Mouse (Mus musculus) stomach, embryonic 14.5 days (tissue): ENCODE results near the gene Hs6st3. TPM values are rescaled to one million over a fixed set of nuclear protein-coding genes. Genes with fewer than 3 reads are reported as not detected.

Experiments
- ATAC-seq: fragments of 200-750 bp; cut with Nextera tagmentation; 2 replicates; pipeline ENCODE4 v1.8.0; 2017; ENCODE audit warnings: low read depth, moderate TSS enrichment; ENCODE audit not compliant: insufficient number of reproducible peaks, insufficient read depth, low FRiP score
- H3K27ac ChIP-seq: fragments of 300-500 bp; sonication (generic); 2 replicates; pipeline ENCODE4 v1.5.1; 2014; ENCODE audit warnings: mild to moderate bottlenecking, low read length, moderate library complexity, mixed read lengths
- H3K27me3 ChIP-seq: fragments of 300-500 bp; sonication (generic); 2 replicates; pipeline ENCODE4 v1.6.1; 2014; ENCODE audit warnings: low read length, control low read depth, mixed read lengths; ENCODE audit not compliant: control insufficient read depth, insufficient read depth
- H3K36me3 ChIP-seq: fragments of 300-500 bp; sonication (generic); 2 replicates; pipeline ENCODE4 v1.6.1; 2014; ENCODE audit warnings: mild to moderate bottlenecking, control low read depth, low read length, moderate library complexity, mixed read lengths; ENCODE audit not compliant: control insufficient read depth, insufficient read depth
- H3K4me1 ChIP-seq: fragments of 300-500 bp; sonication (generic); 2 replicates; pipeline ENCODE4 v1.6.1; 2014; ENCODE audit warnings: low read length, control low read depth, mixed read lengths; ENCODE audit not compliant: control insufficient read depth, insufficient read depth
- H3K4me2 ChIP-seq: fragments of 300-500 bp; sonication (generic); replicated peaks from 2 replicates; pipeline ENCODE4 v1.6.1; 2014; ENCODE audit warnings: low read depth, low read length, control low read depth
- H3K4me3 ChIP-seq: fragments of 300-500 bp; sonication (generic); 2 replicates; pipeline ENCODE4 v1.5.1; 2014; ENCODE audit warnings: low read depth, low read length, control low read depth
- H3K9ac ChIP-seq: fragments of 300-500 bp; sonication (generic); replicated peaks from 2 replicates; pipeline ENCODE4 v1.6.1; 2014; ENCODE audit warnings: low read depth, mild to moderate bottlenecking, control low read depth, low read length, moderate library complexity, mixed read lengths
- H3K9me3 ChIP-seq: fragments of 300-500 bp; sonication (generic); 2 replicates; pipeline ENCODE4 v1.6.1; 2016; ENCODE audit warnings: low read depth, low read length, control low read depth; ENCODE audit not compliant: control insufficient read depth
- WGBS: fragments of 180-500 bp; shearing (Covaris S2); extraction: QIAGEN DNeasy Blood & Tissue Kit; methylation state at CpG from one replicate; pipeline ENCODE4 v1.1.7; 2014; 5-methylcytosine and 5-hydroxymethylcytosine counted together
- polyA plus RNA-seq: library from polyadenylated mRNA; unstranded; fragments of >200 nt; fragmentation: Nextera tagmentation; extraction: Ambion mirVana; gene quantifications from 2 replicates; pipeline ENCODE4 v1.2.1, GENCODE M21; 2014

Gene Hs6st3
- polyA plus RNA-seq, 1 experiment from 2014 or later = 0.75 TPM

GRCm38 (mm10) chr14:119488978-119489703 is 351.0 kb downstream of the Hs6st3 start:
- H3K27me3 ChIP-seq = no peaks in the 10 kb centered on the region
- no peak overlapping the region for H3K4me2 ChIP-seq
- H3K4me3 ChIP-seq = no peak overlapping the region
- H3K36me3 ChIP-seq = no peaks in the 10 kb centered on the region
- WGBS = 70% methylated on average over 5 of the region's 5 CpGs
- no peak for ATAC-seq
- H3K9ac ChIP-seq = no peak overlapping the region
- no peaks in the 10 kb centered on the region for H3K4me1 ChIP-seq
- H3K27ac ChIP-seq = no peak overlapping the region
- no peaks in the 10 kb centered on the region for H3K9me3 ChIP-seq

- Histone ChIP-seq H3K27me3 (no peaks in the 10 kb centered on the region), H3K4me3 (no peak overlapping the region), H3K27ac (peak overlapping the region; percentile 58), H3K9ac (no peak overlapping the region), H3K4me1 (no peaks in the 10 kb centered on the region), H3K4me2 (no peak overlapping the region), H3K9me3 (no peaks in the 10 kb centered on the region), H3K36me3 (no peaks in the 10 kb centered on the region)
- ATAC-seq = no peak
- 43% methylated on average over 5 of the region's 5 CpGs for WGBS
Measured at GRCm38 (mm10) chr14:119520632-119521031, 382.5 kb downstream of the Hs6st3 start.

- no peak overlapping the region for H3K27ac ChIP-seq
- H3K4me2 ChIP-seq = no peak overlapping the region
- H3K27me3 ChIP-seq = no peaks in the 10 kb centered on the region
- no peak overlapping the region for H3K9ac ChIP-seq
- no peak overlapping the region for H3K4me3 ChIP-seq
- no peak for ATAC-seq
- H3K36me3 ChIP-seq = no peaks in the 10 kb centered on the region
- WGBS = 76% methylated on average over 1 of the region's 1 CpGs
- H3K4me1 ChIP-seq = no peaks in the 10 kb centered on the region
- H3K9me3 ChIP-seq = no peaks in the 10 kb centered on the region
Measured at GRCm38 (mm10) chr14:119521056-119521455, 382.9 kb downstream of the Hs6st3 start.

- H3K9ac ChIP-seq = no peak overlapping the region
- H3K4me2 ChIP-seq = no peak overlapping the region
- H3K4me3 ChIP-seq = no peak overlapping the region
- 79% methylated on average over 13 of the region's 13 CpGs for WGBS
- ATAC-seq = no peak
- H3K27ac ChIP-seq = no peak overlapping the region
- no peaks in the 10 kb centered on the region for H3K4me1 ChIP-seq
- no peaks in the 10 kb centered on the region for H3K9me3 ChIP-seq
- no peaks in the 10 kb centered on the region for H3K36me3 ChIP-seq
- H3K27me3 ChIP-seq = no peaks in the 10 kb centered on the region
Measured at GRCm38 (mm10) chr14:119532889-119533546, 394.9 kb downstream of the Hs6st3 start.

GRCm38 (mm10) chr14:119540505-119540904 is 402.4 kb downstream of the Hs6st3 start:
- no peak overlapping the region for H3K4me3 ChIP-seq
- H3K4me1 ChIP-seq = no peaks in the 10 kb centered on the region
- no peaks in the 10 kb centered on the region for H3K27me3 ChIP-seq
- H3K9ac ChIP-seq = no peak overlapping the region
- no peaks in the 10 kb centered on the region for H3K36me3 ChIP-seq
- H3K4me2 ChIP-seq = no peak overlapping the region
- no peaks in the 10 kb centered on the region for H3K9me3 ChIP-seq
- no peak overlapping the region for H3K27ac ChIP-seq
- ATAC-seq = no peak
- 80% methylated on average over 5 of the region's 5 CpGs for WGBS

- no peak overlapping the region for H3K4me3 ChIP-seq
- no peak overlapping the region for H3K4me2 ChIP-seq
- no peaks in the 10 kb centered on the region for H3K27me3 ChIP-seq
- H3K27ac ChIP-seq = no peak overlapping the region
- ATAC-seq = no peak
- H3K4me1 ChIP-seq = no peaks in the 10 kb centered on the region
- H3K9me3 ChIP-seq = no peaks in the 10 kb centered on the region
- no peak overlapping the region for H3K9ac ChIP-seq
- H3K36me3 ChIP-seq = no peaks in the 10 kb centered on the region
- 53% methylated on average over 3 of the region's 3 CpGs for WGBS
Measured at GRCm38 (mm10) chr14:119544596-119544995, 406.5 kb downstream of the Hs6st3 start.

GRCm38 (mm10) chr14:119558356-119558755 is 420.2 kb downstream of the Hs6st3 start:
- Histone ChIP-seq H3K4me3 (no peak overlapping the region), H3K27ac (no peak overlapping the region), H3K4me2 (no peak overlapping the region), H3K4me1 (no peaks in the 10 kb centered on the region), H3K27me3 (no peaks in the 10 kb centered on the region), H3K9me3 (no peaks in the 10 kb centered on the region), H3K9ac (no peak overlapping the region), H3K36me3 (no peaks in the 10 kb centered on the region)
- ATAC-seq = no peak
- 84% methylated on average over 4 of the region's 4 CpGs for WGBS

- no peak overlapping the region for H3K4me3 ChIP-seq
- no peaks in the 10 kb centered on the region for H3K27me3 ChIP-seq
- no peak overlapping the region for H3K4me2 ChIP-seq
- no peak overlapping the region for H3K27ac ChIP-seq
- WGBS = 23% methylated on average over 10 of the region's 10 CpGs
- ATAC-seq = no peak
- H3K4me1 ChIP-seq = no peaks in the 10 kb centered on the region
- H3K9ac ChIP-seq = no peak overlapping the region
- H3K36me3 ChIP-seq = no peaks in the 10 kb centered on the region
- H3K9me3 ChIP-seq = no peaks in the 10 kb centered on the region
Measured at GRCm38 (mm10) chr14:119582039-119582508, 443.9 kb downstream of the Hs6st3 start.
